Mouse (Mus musculus) urinary bladder, postnatal 4 days (tissue): ENCODE measurements around the gene Zfp182.

Experiments used
- DNase-seq, 2 experiments: peaks; one replicate each; pipeline ENCODE4 v3.0.0; 2021 to 2022; ENCODE audit warnings: low spot score in 2 of 2

The Zfp182 gene

DNA sequence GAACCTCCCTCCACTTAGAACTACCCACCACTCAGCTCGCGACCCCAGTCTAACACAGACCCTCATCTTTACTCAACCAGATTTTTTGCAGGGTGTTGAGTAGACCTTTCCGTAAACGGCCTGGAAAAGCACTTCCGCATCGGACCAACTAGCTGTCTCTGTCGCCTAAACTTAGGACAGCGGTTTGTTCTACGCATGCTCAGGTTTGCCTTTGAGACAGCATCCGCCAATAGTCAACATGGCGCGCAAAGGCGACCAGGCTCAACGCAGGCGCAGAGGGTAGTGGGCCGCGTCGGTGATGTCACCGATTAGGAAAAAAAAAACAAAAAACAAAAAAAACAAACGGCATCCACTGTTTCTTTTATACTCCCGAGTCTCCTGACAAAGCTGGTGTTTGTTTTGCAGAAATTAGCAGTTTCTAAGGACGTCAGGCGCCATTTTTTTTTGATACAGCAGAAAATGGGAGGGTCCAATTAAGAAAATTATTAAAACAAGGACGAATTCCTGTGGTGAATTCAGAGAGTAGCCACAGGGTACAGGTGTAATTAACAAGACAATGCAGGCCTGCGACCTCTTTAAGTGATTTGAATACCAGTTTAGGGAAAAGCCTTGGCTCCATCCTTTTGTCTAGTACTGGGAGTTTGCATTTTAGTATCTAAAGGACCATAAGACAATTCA lies at the start of gene Zfp182:
Zfp182 (minus strand) TSS at position 451 of the 678 bp plus-strand sequence.
- DNase-seq, result peak; percentile 71 to 80

DNA sequence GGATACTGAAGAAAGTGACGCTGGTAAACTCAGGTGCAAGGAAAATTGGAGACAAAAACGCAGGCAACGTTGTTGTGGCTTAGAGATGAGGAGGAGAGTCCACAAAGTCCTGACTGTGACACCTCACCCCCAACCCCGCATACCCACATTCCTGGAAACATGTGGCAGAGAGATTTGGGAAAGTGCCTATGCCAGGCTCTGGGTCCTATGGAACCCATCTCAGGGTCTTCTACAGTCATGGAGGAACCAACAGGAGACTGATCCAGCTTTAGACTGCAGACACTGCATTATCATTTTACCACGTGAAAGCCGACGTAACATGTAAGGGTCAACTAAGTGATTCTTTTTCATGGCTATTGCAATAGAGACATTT lies 27.7 kb upstream of the Zfp182 start:
- no peak for DNase-seq

DNA sequence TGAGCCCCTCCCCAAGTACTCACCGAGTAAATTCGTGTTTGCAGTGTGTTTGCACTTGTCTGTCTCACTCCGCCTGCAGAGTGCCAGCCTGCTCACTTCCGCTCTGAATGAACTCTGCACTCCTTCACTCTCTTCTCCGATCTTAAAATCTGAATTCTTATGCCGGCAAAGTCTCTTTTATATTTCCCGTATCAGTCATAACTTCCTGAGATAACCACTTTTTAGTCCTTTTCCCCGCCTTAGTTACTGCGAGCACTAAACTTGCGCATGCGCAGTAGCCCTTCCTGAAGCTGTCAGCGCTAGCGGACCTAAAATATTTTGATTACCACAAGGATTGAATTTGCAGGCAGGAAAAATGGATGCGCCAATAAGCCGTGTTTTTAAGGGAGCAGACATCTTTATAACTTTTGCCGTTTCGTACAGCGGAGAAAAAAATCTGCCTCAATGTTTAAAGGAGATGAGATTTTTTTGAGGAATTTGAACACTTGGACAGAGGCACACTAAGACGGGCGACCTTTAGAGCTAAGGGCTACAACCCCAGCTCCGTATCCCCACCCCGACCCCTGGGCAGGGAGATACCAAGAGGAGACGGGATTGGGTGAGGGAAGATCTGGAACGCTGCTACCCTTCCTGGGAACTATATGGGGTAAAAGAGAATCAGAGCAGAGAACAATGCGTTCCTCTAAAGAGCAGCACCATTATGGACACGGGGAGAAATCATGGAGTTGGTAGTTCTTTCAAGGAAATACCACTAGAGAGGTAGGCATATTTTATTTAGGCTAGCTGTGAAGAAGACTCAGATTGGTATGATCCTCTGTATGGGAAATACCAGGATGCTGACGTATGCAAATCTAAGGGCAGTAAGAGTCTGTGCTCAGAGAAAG lies 27.1 kb upstream of the Zfp182 start, which contains the start of gene Zfp300:
Zfp300 (minus strand) TSS at position 545 of the 884 bp plus-strand sequence.
- DNase-seq, result peak; percentile 64 to 71

DNA sequence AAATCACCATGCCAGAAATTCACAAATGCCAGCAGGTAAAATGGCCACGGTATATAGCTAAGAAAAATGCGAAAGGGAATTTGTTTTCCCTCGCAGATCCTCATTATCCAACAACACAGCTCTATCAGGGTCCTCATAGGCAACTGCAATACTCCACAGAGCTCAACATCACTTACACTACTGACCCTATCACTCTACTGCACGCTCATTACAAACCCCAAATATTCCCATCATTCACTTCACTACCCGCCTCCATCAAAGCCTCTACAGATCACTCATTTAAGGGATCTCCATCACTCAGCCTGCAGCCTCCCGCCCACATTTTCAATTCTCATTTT lies 26.5 kb upstream of the Zfp182 start:
- DNase-seq, result no peak

DNA sequence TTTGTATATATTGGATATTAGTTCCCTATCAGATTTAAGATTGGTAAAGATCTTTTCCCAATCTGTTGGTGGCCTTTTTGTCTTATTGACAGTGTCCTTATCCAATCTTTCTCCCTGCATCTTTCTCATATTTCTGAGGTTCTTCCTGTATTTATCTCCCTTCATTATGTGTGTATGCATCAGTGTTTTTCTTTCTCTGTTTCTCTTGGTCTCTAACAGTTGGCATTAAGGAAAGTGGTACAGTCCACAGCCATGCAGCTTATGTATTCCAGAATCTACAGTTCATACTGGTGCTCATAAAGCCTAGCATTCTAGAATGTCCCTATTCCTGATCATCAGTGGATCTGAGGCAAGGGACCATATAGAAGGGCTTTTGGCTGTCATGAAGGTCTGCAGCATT lies 6.0 kb upstream of the Zfp182 start, which contains the start of gene Spaca5:
Spaca5 (plus strand) TSS at position 301 of the 400 bp plus-strand sequence.
- DNase-seq, result no peak

DNA sequence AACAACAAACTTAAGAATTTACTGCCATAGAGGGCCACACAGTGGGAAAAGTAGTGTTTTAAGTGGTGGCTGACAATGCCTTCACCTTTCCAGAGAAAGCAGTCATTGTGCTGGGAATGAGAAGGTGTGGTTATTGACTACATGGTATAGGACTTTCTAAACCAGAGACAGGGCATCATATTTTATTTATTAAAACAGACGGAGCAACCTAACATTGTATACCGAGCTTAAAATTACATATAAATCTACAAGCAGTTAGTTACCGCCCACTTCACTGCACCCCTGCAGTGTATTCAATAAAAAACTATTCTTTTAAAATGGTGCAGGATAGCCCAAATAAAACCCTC lies 401 bp upstream of the Zfp182 start:
- no peak for DNase-seq

DNA sequence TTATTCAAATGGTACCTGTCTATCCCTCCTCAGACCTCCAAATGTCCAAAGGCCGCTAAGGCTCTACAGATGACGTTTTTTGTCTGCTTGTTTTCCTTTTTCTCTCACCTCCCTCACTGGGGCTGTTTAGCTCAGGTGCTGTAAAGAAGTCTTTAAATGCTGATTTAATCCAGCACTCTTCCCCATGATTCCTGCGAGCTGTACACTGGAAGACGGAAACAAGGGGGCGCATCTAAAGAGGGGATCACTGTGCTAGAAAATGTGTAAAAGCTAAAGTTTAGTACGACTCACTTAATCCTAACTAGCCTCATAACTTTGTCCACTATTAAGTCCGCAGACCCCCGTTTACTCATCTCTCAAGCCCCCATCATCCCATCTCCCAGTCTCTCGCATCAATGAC lies 656 bp downstream of the Zfp182 start:
- no peak for DNase-seq

DNA sequence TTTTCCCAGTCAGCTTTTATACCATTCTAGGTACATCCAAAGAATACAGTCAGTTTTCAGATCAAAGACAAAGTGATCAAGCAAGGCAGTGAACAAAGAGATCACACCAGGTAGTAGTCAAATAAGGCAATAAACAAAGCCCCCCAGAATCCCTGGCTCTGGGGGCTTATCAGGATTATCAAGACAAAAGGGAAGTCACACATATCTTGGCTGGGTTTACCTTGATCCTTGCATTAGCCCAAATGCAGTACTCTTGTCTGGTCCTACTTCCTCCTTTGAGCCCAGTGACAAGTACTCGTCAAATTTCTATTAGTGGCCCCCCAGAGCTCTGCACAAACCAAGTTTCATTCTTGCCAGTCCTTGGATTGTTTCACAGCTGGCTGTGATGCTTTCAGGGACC lies 81.2 kb downstream of the Zfp182 start:
- DNase-seq, result no peak
